Mouse (Mus musculus): ENCODE data around the gene Nxpe4. TPM values are rescaled to one million over a fixed set of nuclear protein-coding genes. Genes with fewer than 3 reads are reported as not detected.
A peak's percentile ranks its signal among the peaks of the same experiment; 100 is the strongest.

The Nxpe4 gene
- total and polyA plus RNA-seq, 3 experiments = 2.0 to 9.6 (median 4.8) TPM

DNA sequence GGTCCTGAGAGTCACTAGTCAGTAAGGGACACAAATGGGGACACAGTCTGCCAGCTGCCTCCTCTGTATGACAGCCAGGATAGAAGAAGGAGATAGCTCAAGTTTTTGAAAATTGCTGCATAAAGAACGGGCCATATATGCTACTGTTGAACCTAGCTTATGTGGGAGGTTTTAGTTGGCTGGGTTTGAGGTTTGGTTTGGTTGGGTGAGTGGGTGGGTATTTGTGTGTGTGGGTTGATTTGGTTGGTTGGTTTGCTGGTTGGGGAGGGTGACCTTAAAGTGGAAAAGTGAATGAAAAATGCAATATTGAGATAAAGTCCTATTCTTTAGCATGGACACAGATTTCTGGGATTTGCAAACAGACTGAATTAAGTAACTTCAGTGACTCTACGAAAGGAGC is 283.0 kb downstream of the Nxpe4 start:
- H3K36me3 ChIP-seq (replicated peaks in 1 of 2; ENCODE audit: control insufficient read depth in 1 of 2, insufficient read depth in 1 of 2, low read length in 1 of 2) = no peaks in the 10 kb centered on the region
- dilution Hi-C loops (cut with MboI; ENCODE audit: extremely low pct_ligation_motif_present, extremely low pct_unique_long_range_greater_than_20kb, low sequenced_read_pairs) = no loop called here
- H3K27me3 ChIP-seq (replicated peaks) = no peaks in the 10 kb centered on the region
- DNase-seq (ENCODE audit: extremely low read depth) = no peak
- H3K9me3 ChIP-seq (replicated peaks; ENCODE audit: low read length) = no peaks in the 10 kb centered on the region
- H3K79me2 ChIP-seq (replicated peaks; ENCODE audit: control insufficient read depth, extremely low read depth, insufficient read depth, poor library complexity, severe bottlenecking) = no peaks in the 10 kb centered on the region
- TF ChIP-seq TCF12 (IDR thresholded peaks at IDR 0.05; ENCODE audit: low read depth, low read length) (no peak), IRF4 (IDR thresholded peaks at IDR 0.05; ENCODE audit: low read depth, low read length) (no peak), MAFK (IDR thresholded peaks at IDR 0.05; ENCODE audit: insufficient replicate concordance, low read length) (peak; percentile 51; the same call in 1 of the 2 replicates)
- no peak overlapping the region for H3K27ac ChIP-seq (ENCODE audit: insufficient read depth, low read depth)
- H3K4me1 ChIP-seq (ENCODE audit: control insufficient read depth in 1 of 2, insufficient read depth in 2 of 2) = peaks cover 13 to 44% of the 10 kb centered on the region in 2 experiments
- peak overlapping the region; percentile 33; the same call in 1 of the 2 replicates for H3K4me2 ChIP-seq (ENCODE audit: insufficient read depth, low read depth, poor library complexity, severe bottlenecking)
- in situ Hi-C loops (cut with MboI; ENCODE audit: low pct_ligation_motif_present, low pct_unique_long_range_greater_than_20kb, low sequenced_read_pairs) = loop anchor here (10.0 kb wide), 1 partner anchor 180 kb away; no protein-coding TSS in a partner anchor
- H3K4me3 ChIP-seq (replicated peaks in 1 of 3; ENCODE audit: low read depth in 2 of 3, low read length in 2 of 3, poor library complexity in 1 of 3) = no peak overlapping the region
- no peak overlapping the region for H3K9ac ChIP-seq (ENCODE audit: insufficient read depth, low read depth)

DNA sequence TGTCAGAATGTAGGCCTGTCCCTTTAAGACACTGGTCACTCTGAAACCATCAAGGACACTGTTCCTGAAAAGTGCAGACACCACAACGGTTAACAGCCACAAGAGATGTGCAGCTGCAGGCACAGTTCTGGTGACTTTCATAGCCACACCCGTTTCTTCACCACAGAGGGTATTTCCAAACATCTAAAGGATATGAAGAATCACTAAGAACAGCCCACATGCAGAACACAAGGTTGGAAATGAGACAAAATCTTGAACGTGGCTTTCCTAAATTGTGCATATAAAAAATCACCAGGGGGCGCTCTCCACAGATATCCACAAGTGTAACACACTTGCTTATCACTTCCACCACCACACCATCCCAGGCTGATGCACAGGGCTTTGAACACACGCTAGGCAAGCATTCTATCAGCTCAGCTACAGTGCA is 286.0 kb downstream of the Nxpe4 start:
- in situ Hi-C loops (cut with MboI; ENCODE audit: low pct_ligation_motif_present, low pct_unique_long_range_greater_than_20kb, low sequenced_read_pairs) (loop anchor here (10.0 kb wide), 1 partner anchor 183 kb away; no protein-coding TSS in a partner anchor), dilution Hi-C loops (cut with MboI; ENCODE audit: extremely low pct_ligation_motif_present, extremely low pct_unique_long_range_greater_than_20kb, low sequenced_read_pairs) (no loop called here)
- Histone ChIP-seq H3K36me3 (replicated peaks in 1 of 2; ENCODE audit: control insufficient read depth in 1 of 2, insufficient read depth in 1 of 2, low read length in 1 of 2) (no peaks in the 10 kb centered on the region), H3K79me2 (replicated peaks; ENCODE audit: control insufficient read depth, extremely low read depth, insufficient read depth, poor library complexity, severe bottlenecking) (no peaks in the 10 kb centered on the region), H3K27me3 (replicated peaks) (no peaks in the 10 kb centered on the region), H3K9ac (ENCODE audit: insufficient read depth, low read depth) (no peak overlapping the region), H3K4me2 (ENCODE audit: insufficient read depth, low read depth, poor library complexity, severe bottlenecking) (no peak overlapping the region), H3K27ac (ENCODE audit: insufficient read depth, low read depth) (no peak overlapping the region), H3K9me3 (replicated peaks; ENCODE audit: low read length) (no peaks in the 10 kb centered on the region), H3K4me1 (ENCODE audit: control insufficient read depth in 1 of 2, insufficient read depth in 2 of 2) (peaks cover 13 to 44% of the 10 kb centered on the region in 2 experiments), H3K4me3 (replicated peaks in 1 of 3; ENCODE audit: low read depth in 2 of 3, low read length in 2 of 3, poor library complexity in 1 of 3) (no peak overlapping the region)
- peak; percentile 89 for DNase-seq (ENCODE audit: extremely low read depth)
- TF ChIP-seq EP300 (IDR thresholded peaks at IDR 0.05; ENCODE audit: low read length) (peak; percentile 72), BHLHE40 (IDR thresholded peaks at IDR 0.05; ENCODE audit: low read depth, low read length) (peak; percentile 77), MYC (IDR thresholded peaks at IDR 0.05; ENCODE audit: low read depth, low read length) (peak; percentile 77), HCFC1 (IDR thresholded peaks at IDR 0.05; ENCODE audit: low read depth, low read length) (no peak), ZC3H11A (IDR thresholded peaks at IDR 0.05; ENCODE audit: low read depth, low read length) (no peak), TCF12 (IDR thresholded peaks at IDR 0.05; ENCODE audit: low read depth, low read length) (peak; percentile 76; the same call in 1 of the 2 replicates), CTCF (conservative IDR thresholded peaks at IDR 0.05 in 1 of 2, IDR thresholded peaks at IDR 0.05 in 1 of 2; ENCODE audit: low read depth in 2 of 2, low read length in 2 of 2) (peak; percentile 58 to 80), SMC3 (IDR thresholded peaks at IDR 0.05; ENCODE audit: low read depth, low read length) (peak; percentile 76), USF1 (IDR thresholded peaks at IDR 0.05; ENCODE audit: low read depth, low read length) (no peak), RAD21 (IDR thresholded peaks at IDR 0.05; ENCODE audit: low read depth, low read length) (peak; percentile 57), TBP (conservative IDR thresholded peaks at IDR 0.05; ENCODE audit: low read depth, low read length) (0 out of 2 replicates have a peak, but pooled peaks have one; percentile 28), JUND (conservative IDR thresholded peaks at IDR 0.05; ENCODE audit: low read depth, low read length) (0 out of 2 replicates have a peak, but pooled peaks have one; percentile 33), ETS1 (conservative IDR thresholded peaks at IDR 0.05; ENCODE audit: low read depth, low read length) (peak; percentile 52; the same call in 1 of the 2 replicates)

Other genes starting within 250 kb of the Nxpe4 start
- 19.5 and 22.1 TPM in 2 replicates for gene Nxpe2, start 191.4 kb downstream of the Nxpe4 start, total RNA-seq (2012; rRNA removed)
- 44.3 and 47.7 TPM in 2 replicates for gene Nxpe2, start 191.4 kb downstream of the Nxpe4 start, total RNA-seq (2014; rRNA removed)
- gene Nxpe2, start 191.4 kb downstream of the Nxpe4 start, polyA plus RNA-seq (2012; ENCODE audit: insufficient read length, low read depth) = 25.4 and 30.5 TPM in 2 replicates

All from CH12.LX (cell line).